In the genomic region with DNA sequence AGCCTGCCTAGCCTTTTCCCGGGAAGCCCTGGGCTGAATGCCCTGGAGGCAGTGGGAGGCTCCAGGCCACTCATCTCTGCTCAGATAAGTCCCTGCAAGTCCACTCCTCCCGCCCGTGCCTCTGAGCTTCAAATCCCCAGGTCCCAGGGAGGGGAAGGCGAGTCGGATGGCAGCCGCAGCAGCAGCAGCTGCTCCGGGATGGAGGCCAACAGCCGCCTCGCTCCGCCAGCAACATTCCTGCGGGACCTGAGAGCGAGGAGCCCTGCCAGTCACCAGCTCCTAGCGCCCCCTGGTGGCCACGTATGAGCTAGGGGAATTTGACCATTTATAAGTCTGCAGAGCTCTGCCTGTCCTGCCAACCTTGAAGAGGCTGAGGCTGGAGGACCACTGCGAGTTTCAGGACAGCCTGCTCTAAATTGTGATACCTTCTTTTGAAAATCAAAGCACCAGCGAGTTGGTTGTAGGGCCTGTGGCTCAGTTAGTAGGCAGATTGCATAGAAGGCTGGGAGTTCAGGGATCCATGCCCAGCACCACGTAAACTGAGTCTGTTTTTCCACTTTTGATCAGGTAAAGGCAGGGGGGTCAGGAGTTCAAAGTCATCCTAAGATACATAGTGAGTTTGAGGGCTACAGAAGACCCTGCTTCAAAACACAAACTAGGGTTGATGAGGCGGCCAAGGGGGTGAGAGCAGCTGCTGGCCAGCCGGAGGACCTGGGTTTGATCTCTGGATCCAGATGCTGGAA, we compare ENCODE assay signal across 8 mouse cellular contexts. TPM values are rescaled to one million over a fixed set of nuclear protein-coding genes. Genes with fewer than 3 reads are reported as not detected.
DNase-seq lines count a peak whose midpoint lies in the region; ATAC-seq and TF ChIP-seq lines count a peak whose summit lies in the region.

No protein-coding gene starts in this region.

- H3K79me2 ChIP-seq in myocyte (ENCODE audit: control insufficient read depth, insufficient read depth), result no peaks in the 10 kb centered on the region

- peak; percentile 71 for DNase-seq in 416B (ENCODE audit: low read depth)
- DNase-seq in heart, adult 8-10 months (ENCODE audit: low spot score), result peak; percentile 94
- peak; percentile 95 for DNase-seq in kidney, adult 9 months
- peak; percentile 71 to 92 for DNase-seq in spleen, postnatal 4 days (ENCODE audit: low spot score in 2 of 2)

- ATAC-seq in embryonic facial prominence, embryonic 15.5 days (ENCODE audit: insufficient number of reproducible peaks, low FRiP score, low TSS enrichment, low read depth), result peak; percentile 90
- peak; percentile 94 for ATAC-seq in limb, embryonic 13.5 days (ENCODE audit: low FRiP score, low read depth)

- TF ChIP-seq POLR2A in bone marrow, adult 2 months (IDR thresholded peaks at IDR 0.05; ENCODE audit: borderline replicate concordance, control insufficient read depth, low read depth, low read length), result no peak
- no peak for TF ChIP-seq POLR2A in myocyte (IDR thresholded peaks at IDR 0.05; ENCODE audit: insufficient read length, low read depth)

- no peaks in the 10 kb centered on the region for H3K9me3 ChIP-seq in embryonic facial prominence, embryonic 15.5 days (replicated peaks)
- no peaks in the 10 kb centered on the region for H3K9me3 ChIP-seq in limb, embryonic 13.5 days

- 16% methylated on average over 19 of the region's 19 CpGs for WGBS in bone marrow, adult 2 months
- 15% methylated on average over 19 of the region's 19 CpGs for WGBS in embryonic facial prominence, embryonic 15.5 days
- 14% methylated on average over 19 of the region's 19 CpGs for WGBS in limb, embryonic 13.5 days

- H3K4me3 ChIP-seq in bone marrow, adult 2 months (replicated peaks; ENCODE audit: control insufficient read depth, low read depth, low read length), result no peak overlapping the region
- no peak overlapping the region for H3K4me3 ChIP-seq in embryonic facial prominence, embryonic 15.5 days (replicated peaks)
- H3K4me3 ChIP-seq in limb, embryonic 13.5 days, result no peak overlapping the region
- H3K4me3 ChIP-seq in myocyte, result no peak overlapping the region

- no peak overlapping the region for H3K27ac ChIP-seq in bone marrow, adult 2 months (ENCODE audit: control insufficient read depth, insufficient read depth, low read depth, low read length, poor library complexity)
- H3K27ac ChIP-seq in embryonic facial prominence, embryonic 15.5 days (replicated peaks), result peak overlapping the region; percentile 60; the same call in 1 of the 2 replicates
- H3K27ac ChIP-seq in limb, embryonic 13.5 days, result no peak overlapping the region

- H3K27me3 ChIP-seq in embryonic facial prominence, embryonic 15.5 days, result peaks cover 7% of the 10 kb centered on the region; the same call in 1 of the 2 replicates
- H3K27me3 ChIP-seq in limb, embryonic 13.5 days, result peaks cover 8% of the 10 kb centered on the region
- H3K27me3 ChIP-seq in myocyte (ENCODE audit: control insufficient read depth, insufficient read depth, insufficient read length), result peaks cover 16% of the 10 kb centered on the region

- H3K36me3 ChIP-seq in embryonic facial prominence, embryonic 15.5 days, result no peaks in the 10 kb centered on the region
- no peaks in the 10 kb centered on the region for H3K36me3 ChIP-seq in limb, embryonic 13.5 days
- H3K36me3 ChIP-seq in myocyte (ENCODE audit: control insufficient read depth, insufficient read depth), result no peaks in the 10 kb centered on the region

- peaks cover 5% of the 10 kb centered on the region; the same call in 1 of the 2 replicates for H3K4me1 ChIP-seq in bone marrow, adult 2 months (ENCODE audit: control insufficient read depth, insufficient read depth, low read length)
- peaks cover 11% of the 10 kb centered on the region for H3K4me1 ChIP-seq in embryonic facial prominence, embryonic 15.5 days
- peaks cover 8% of the 10 kb centered on the region for H3K4me1 ChIP-seq in limb, embryonic 13.5 days

- peak overlapping the region; percentile 30 for H3K4me2 ChIP-seq in embryonic facial prominence, embryonic 15.5 days (replicated peaks)
- peak overlapping the region; percentile 35; the same call in 1 of the 2 replicates for H3K4me2 ChIP-seq in limb, embryonic 13.5 days (replicated peaks)
- H3K4me2 ChIP-seq in myocyte (ENCODE audit: low read depth), result no peak overlapping the region

- H3K9ac ChIP-seq in embryonic facial prominence, embryonic 15.5 days, result no peak overlapping the region
- no peak overlapping the region for H3K9ac ChIP-seq in limb, embryonic 13.5 days

- peak; percentile 83 for TF ChIP-seq CTCF in bone marrow, adult 2 months (IDR thresholded peaks at IDR 0.05; ENCODE audit: control insufficient read depth, insufficient read depth, low read length)

- no peak overlapping the region for H3ac ChIP-seq in myocyte (ENCODE audit: control insufficient read depth, insufficient read length)

TF ChIP-seq in myocyte, 11 proteins besides CTCF, POLR2A, EP300 and RAD21:
- peak in 2 of 3 experiments; percentile 96 to 98 for TF ChIP-seq MYOD1 (IDR thresholded peaks at IDR 0.05; ENCODE audit: control insufficient read depth in 1 of 3, insufficient read length in 2 of 3, low read depth in 2 of 3)
- TF ChIP-seq MYOG (IDR thresholded peaks at IDR 0.05; ENCODE audit: control insufficient read depth in 1 of 3, insufficient read depth in 1 of 3, insufficient read length in 2 of 3, low read depth in 2 of 3), result peak; percentile 81 to 98 (median 96)
- no peak for TF ChIP-seq E2F4 (IDR thresholded peaks at IDR 0.05; ENCODE audit: insufficient read depth)
- no peak for TF ChIP-seq REST (IDR thresholded peaks at IDR 0.05; ENCODE audit: insufficient read depth, insufficient read length)
- TF ChIP-seq TCF3 (IDR thresholded peaks at IDR 0.05; ENCODE audit: insufficient read length, low read depth), result peak; percentile 84

RNA-seq across cellular contexts. Expression of a gene that starts 12.8 kb away (rescaled TPM):
- not detected in 2 replicates for polyA plus RNA-seq in bone marrow, adult 2 months (2011; ENCODE audit: insufficient read depth, insufficient read length, low replicate concordance, missing spikeins)
- not detected in 2 replicates for polyA plus RNA-seq in embryonic facial prominence, embryonic 15.5 days (2015; fragmentation: Nextera tagmentation; extraction: Ambion mirVana)
- not detected for total RNA-seq in heart, adult 8-10 months (2022)
- not detected in 2 replicates for polyA plus RNA-seq in limb, embryonic 13.5 days (2015; fragmentation: Nextera tagmentation; extraction: Ambion mirVana)
- polyA plus RNA-seq in myocyte (2012; fragmentation: generic; extraction: Trizol), result not detected

RNA-seq across cellular contexts. Expression of a gene that starts 16.2 kb away (rescaled TPM):
- polyA plus RNA-seq in bone marrow, adult 2 months (2011; ENCODE audit: insufficient read depth, insufficient read length, low replicate concordance, missing spikeins), result 7.3 and 15.3 TPM in 2 replicates
- polyA plus RNA-seq in embryonic facial prominence, embryonic 15.5 days (2015; fragmentation: Nextera tagmentation; extraction: Ambion mirVana), result 5.9 and 6.8 TPM in 2 replicates
- 10 to 100 TPM in 1 of 4 experiments, 1 to 10 TPM in 3; 5.6 to 10.2 (median 6.4) TPM for total RNA-seq in heart, adult 8-10 months (2022)
- polyA plus RNA-seq in limb, embryonic 13.5 days (2015; fragmentation: Nextera tagmentation; extraction: Ambion mirVana), result 0.60 and 0.62 TPM in 2 replicates
- 70.3 TPM for polyA plus RNA-seq in myocyte (2012; fragmentation: generic; extraction: Trizol)

RNA-seq across cellular contexts. Expression of a gene that starts 37.4 kb away (rescaled TPM):
- 13.1 and 28.5 TPM in 2 replicates for polyA plus RNA-seq in bone marrow, adult 2 months (2011; ENCODE audit: insufficient read depth, insufficient read length, low replicate concordance, missing spikeins)
- polyA plus RNA-seq in embryonic facial prominence, embryonic 15.5 days (2015; fragmentation: Nextera tagmentation; extraction: Ambion mirVana), result 16.5 and 18.4 TPM in 2 replicates
- 1 to 10 TPM; 3.4 to 6.0 (median 4.8) TPM for total RNA-seq in heart, adult 8-10 months (2022)
- 4.6 and 5.6 TPM in 2 replicates for polyA plus RNA-seq in limb, embryonic 13.5 days (2015; fragmentation: Nextera tagmentation; extraction: Ambion mirVana)
- polyA plus RNA-seq in myocyte (2012; fragmentation: generic; extraction: Trizol), result 4.6 TPM

RNA-seq across cellular contexts. Expression of a gene that starts 48.5 kb away (rescaled TPM):
- 1.6 TPM in 1 of 2 replicates, not detected in the other for polyA plus RNA-seq in bone marrow, adult 2 months (2011; ENCODE audit: insufficient read depth, insufficient read length, low replicate concordance, missing spikeins)
- 5.0 and 5.4 TPM in 2 replicates for polyA plus RNA-seq in embryonic facial prominence, embryonic 15.5 days (2015; fragmentation: Nextera tagmentation; extraction: Ambion mirVana)
- 1 to 10 TPM; 3.7 to 5.7 (median 4.8) TPM for total RNA-seq in heart, adult 8-10 months (2022)
- polyA plus RNA-seq in limb, embryonic 13.5 days (2015; fragmentation: Nextera tagmentation; extraction: Ambion mirVana), result 2.9 and 3.3 TPM in 2 replicates
- 12.6 TPM for polyA plus RNA-seq in myocyte (2012; fragmentation: generic; extraction: Trizol)

RNA-seq across cellular contexts. Expression of a gene that starts 56.9 kb away (rescaled TPM):
- polyA plus RNA-seq in bone marrow, adult 2 months (2011; ENCODE audit: insufficient read depth, insufficient read length, low replicate concordance, missing spikeins), result 41.9 and 69.7 TPM in 2 replicates
- 83.2 and 89.9 TPM in 2 replicates for polyA plus RNA-seq in embryonic facial prominence, embryonic 15.5 days (2015; fragmentation: Nextera tagmentation; extraction: Ambion mirVana)
- total RNA-seq in heart, adult 8-10 months (2022), result 1 to 10 TPM; 7.0 to 7.4 (median 7.1) TPM
- polyA plus RNA-seq in limb, embryonic 13.5 days (2015; fragmentation: Nextera tagmentation; extraction: Ambion mirVana), result 85.9 and 91.3 TPM in 2 replicates
- polyA plus RNA-seq in myocyte (2012; fragmentation: generic; extraction: Trizol), result 44.3 TPM
